Mouse (Mus musculus): Measurements from ENCODE around the gene Strip2. TPM values are rescaled to one million over a fixed set of nuclear protein-coding genes. Genes with fewer than 3 reads are reported as not detected.

Gene Strip2
- polyA plus RNA-seq, 1 experiment from 2014 or later: 0.83 TPM

DNA sequence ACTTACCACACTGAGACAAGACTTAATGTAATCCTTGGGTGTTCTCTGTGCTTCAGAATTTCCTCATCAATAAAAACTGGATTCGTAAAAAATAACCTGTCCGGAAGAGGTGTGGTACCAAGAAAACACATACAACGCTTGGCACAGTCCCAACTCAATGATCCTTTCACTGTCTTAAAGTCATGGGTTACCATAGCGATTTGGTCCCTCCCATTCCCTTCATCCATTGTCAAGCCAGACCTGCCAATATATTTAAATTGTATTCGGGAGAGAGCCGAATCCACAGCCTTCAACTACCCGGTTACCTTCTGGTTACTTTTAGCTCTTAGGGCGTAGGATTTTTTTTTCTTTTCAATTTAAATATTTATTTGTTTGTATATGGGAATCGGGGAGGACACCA is 976 bp upstream of the Strip2 start:
- Histone ChIP-seq H3K36me3 (ENCODE audit: control insufficient read depth, insufficient read depth, low read length) (0 out of 2 replicates have a peak, but pooled peaks cover 2% of the 10 kb centered on the region), H3K4me3 (ENCODE audit: low read depth, low read length) (no peak overlapping the region)

DNA sequence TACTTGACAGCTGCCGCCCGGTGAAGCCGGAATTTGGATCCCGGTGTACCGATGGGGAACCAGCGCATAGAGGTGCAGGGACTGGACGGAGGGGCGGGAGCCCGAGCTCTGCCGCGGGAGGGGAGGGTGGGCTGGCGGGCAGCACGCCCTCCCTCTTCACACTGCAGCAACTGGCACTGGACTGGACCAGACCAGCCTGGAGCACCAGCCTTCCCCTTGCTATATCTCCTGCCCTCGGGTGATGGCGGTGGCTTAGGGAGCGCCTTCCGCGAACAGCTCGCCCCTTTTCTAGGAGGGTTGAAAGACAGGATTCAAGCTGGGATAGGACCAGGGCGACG is 540 bp downstream of the Strip2 start:
- Histone ChIP-seq H3K4me1 (ENCODE audit: control insufficient read depth, insufficient read depth, low read length) (no peaks in the 10 kb centered on the region), H3K36me3 (ENCODE audit: control insufficient read depth, insufficient read depth, low read length) (no peaks in the 10 kb centered on the region), H3K4me2 (peak overlapping the region; percentile 94), H3K4me3 (ENCODE audit: low read depth, low read length) (peak overlapping the region; percentile 61), H3K27ac (ENCODE audit: low read depth, low read length) (no peak overlapping the region), H3K9me3 (ENCODE audit: control insufficient read depth, low read length) (no peaks in the 10 kb centered on the region), H3K27me3 (ENCODE audit: control insufficient read depth, insufficient read depth, low read length) (peaks cover 9% of the 10 kb centered on the region), H3K9ac (ENCODE audit: low read length) (peak overlapping the region; percentile 61)
- ATAC-seq (ENCODE audit: low FRiP score) (peak; percentile 76), DNase-seq (ENCODE audit: low spot score, missing footprints) (no peak)
- under 1% methylated on average over 19 of the region's 21 CpGs for WGBS

More for the DNA sequence above, 976 bp upstream of the Strip2 start:
- peaks cover 9% of the 10 kb centered on the region for H3K27me3 ChIP-seq (ENCODE audit: control insufficient read depth, insufficient read depth, low read length)
- no peak overlapping the region for H3K27ac ChIP-seq (ENCODE audit: low read depth, low read length)
- H3K4me1 ChIP-seq (ENCODE audit: control insufficient read depth, insufficient read depth, low read length): no peaks in the 10 kb centered on the region
- no peak overlapping the region for H3K9ac ChIP-seq (ENCODE audit: low read length)
- DNase-seq (ENCODE audit: low spot score, missing footprints): no peak
- H3K4me2 ChIP-seq: peak overlapping the region; percentile 94
- no peak for ATAC-seq (ENCODE audit: low FRiP score)
- WGBS: 31% methylated on average over 9 of the region's 9 CpGs
- H3K9me3 ChIP-seq (ENCODE audit: control insufficient read depth, low read length): no peaks in the 10 kb centered on the region

GRCm38 (mm10) chr6:29917947-29918346 is 1.1 kb downstream of the Strip2 start:
- Histone ChIP-seq H3K9me3 (ENCODE audit: control insufficient read depth, low read length) (no peaks in the 10 kb centered on the region), H3K27ac (ENCODE audit: low read depth, low read length) (no peak overlapping the region), H3K4me2 (peak overlapping the region; percentile 94; the same call in 1 of the 2 replicates), H3K9ac (ENCODE audit: low read length) (no peak overlapping the region), H3K27me3 (ENCODE audit: control insufficient read depth, insufficient read depth, low read length) (peaks cover 9% of the 10 kb centered on the region), H3K4me1 (ENCODE audit: control insufficient read depth, insufficient read depth, low read length) (no peaks in the 10 kb centered on the region), H3K4me3 (ENCODE audit: low read depth, low read length) (no peak overlapping the region), H3K36me3 (ENCODE audit: control insufficient read depth, insufficient read depth, low read length) (no peaks in the 10 kb centered on the region)
- ATAC-seq (ENCODE audit: low FRiP score): no peak
- WGBS: 33% methylated on average over 4 of the region's 4 CpGs
- DNase-seq (ENCODE audit: low spot score, missing footprints): peak; percentile 86

GRCm38 (mm10) chr6:29923501-29923900 is 6.7 kb downstream of the Strip2 start:
- Histone ChIP-seq H3K4me3 (ENCODE audit: low read depth, low read length) (no peak overlapping the region), H3K9ac (ENCODE audit: low read length) (no peak overlapping the region), H3K27me3 (ENCODE audit: control insufficient read depth, insufficient read depth, low read length) (no peaks in the 10 kb centered on the region; the same call in 1 of the 2 replicates), H3K4me1 (ENCODE audit: control insufficient read depth, insufficient read depth, low read length) (no peaks in the 10 kb centered on the region), H3K9me3 (ENCODE audit: control insufficient read depth, low read length) (no peaks in the 10 kb centered on the region), H3K4me2 (no peak overlapping the region), H3K36me3 (ENCODE audit: control insufficient read depth, insufficient read depth, low read length) (no peaks in the 10 kb centered on the region), H3K27ac (ENCODE audit: low read depth, low read length) (no peak overlapping the region)
- no peak for DNase-seq (ENCODE audit: low spot score, missing footprints)
- WGBS: 88% methylated on average over 4 of the region's 4 CpGs
- no peak for ATAC-seq (ENCODE audit: low FRiP score)

GRCm38 (mm10) chr6:29925594-29926219 is 8.9 kb downstream of the Strip2 start:
- Histone ChIP-seq H3K4me1 (ENCODE audit: control insufficient read depth, insufficient read depth, low read length) (no peaks in the 10 kb centered on the region), H3K36me3 (ENCODE audit: control insufficient read depth, insufficient read depth, low read length) (no peaks in the 10 kb centered on the region), H3K4me2 (no peak overlapping the region), H3K9me3 (ENCODE audit: control insufficient read depth, low read length) (no peaks in the 10 kb centered on the region), H3K27ac (ENCODE audit: low read depth, low read length) (no peak overlapping the region), H3K27me3 (ENCODE audit: control insufficient read depth, insufficient read depth, low read length) (no peaks in the 10 kb centered on the region), H3K9ac (ENCODE audit: low read length) (no peak overlapping the region), H3K4me3 (ENCODE audit: low read depth, low read length) (no peak overlapping the region)
- ATAC-seq (ENCODE audit: low FRiP score) (no peak), DNase-seq (ENCODE audit: low spot score, missing footprints) (no peak)
- WGBS: 80% methylated on average over 6 of the region's 6 CpGs

- H3K4me2 ChIP-seq: no peak overlapping the region
- H3K4me3 ChIP-seq (ENCODE audit: low read depth, low read length): no peak overlapping the region
- no peaks in the 10 kb centered on the region for H3K27me3 ChIP-seq (ENCODE audit: control insufficient read depth, insufficient read depth, low read length)
- H3K9ac ChIP-seq (ENCODE audit: low read length): no peak overlapping the region
- H3K4me1 ChIP-seq (ENCODE audit: control insufficient read depth, insufficient read depth, low read length): no peaks in the 10 kb centered on the region
- no peak for ATAC-seq (ENCODE audit: low FRiP score)
- H3K27ac ChIP-seq (ENCODE audit: low read depth, low read length): no peak overlapping the region
- no peaks in the 10 kb centered on the region for H3K9me3 ChIP-seq (ENCODE audit: control insufficient read depth, low read length)
- no peaks in the 10 kb centered on the region for H3K36me3 ChIP-seq (ENCODE audit: control insufficient read depth, insufficient read depth, low read length)
- DNase-seq (ENCODE audit: low spot score, missing footprints): no peak
Measured at GRCm38 (mm10) chr6:29930087-29930486, 13.3 kb downstream of the Strip2 start.

DNA sequence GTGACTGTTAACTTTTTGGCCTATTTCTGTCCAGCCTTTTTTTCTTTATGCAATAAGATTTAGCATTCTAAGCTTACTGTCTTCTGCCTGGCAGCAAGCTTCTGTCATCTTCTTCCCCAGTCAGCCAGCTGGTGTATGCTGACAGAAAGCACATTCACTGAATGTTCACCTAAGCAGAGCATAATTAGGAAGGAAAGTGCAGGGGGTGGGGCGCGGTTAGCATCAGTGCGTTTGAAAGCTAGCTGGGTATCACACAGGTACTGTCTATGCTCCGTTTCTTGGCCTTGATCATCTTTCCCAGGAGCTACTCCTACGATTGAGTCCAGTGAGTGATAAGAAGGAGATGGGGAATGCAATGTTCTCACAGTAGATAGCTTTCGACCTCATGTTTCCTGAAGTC is 13.9 kb downstream of the Strip2 start:
- H3K27me3 ChIP-seq (ENCODE audit: control insufficient read depth, insufficient read depth, low read length): no peaks in the 10 kb centered on the region
- H3K4me2 ChIP-seq: no peak overlapping the region
- H3K4me3 ChIP-seq (ENCODE audit: low read depth, low read length): no peak overlapping the region
- H3K9ac ChIP-seq (ENCODE audit: low read length): no peak overlapping the region
- 91% methylated on average over 6 of the region's 6 CpGs for WGBS
- H3K27ac ChIP-seq (ENCODE audit: low read depth, low read length): no peak overlapping the region
- no peaks in the 10 kb centered on the region for H3K9me3 ChIP-seq (ENCODE audit: control insufficient read depth, low read length)
- DNase-seq (ENCODE audit: low spot score, missing footprints): no peak
- no peaks in the 10 kb centered on the region for H3K4me1 ChIP-seq (ENCODE audit: control insufficient read depth, insufficient read depth, low read length)
- ATAC-seq (ENCODE audit: low FRiP score): no peak
- H3K36me3 ChIP-seq (ENCODE audit: control insufficient read depth, insufficient read depth, low read length): no peaks in the 10 kb centered on the region

- Histone ChIP-seq H3K9me3 (ENCODE audit: control insufficient read depth, low read length) (no peaks in the 10 kb centered on the region), H3K9ac (ENCODE audit: low read length) (no peak overlapping the region), H3K27ac (ENCODE audit: low read depth, low read length) (no peak overlapping the region), H3K4me3 (ENCODE audit: low read depth, low read length) (no peak overlapping the region), H3K36me3 (ENCODE audit: control insufficient read depth, insufficient read depth, low read length) (no peaks in the 10 kb centered on the region), H3K4me2 (no peak overlapping the region), H3K27me3 (ENCODE audit: control insufficient read depth, insufficient read depth, low read length) (no peaks in the 10 kb centered on the region), H3K4me1 (ENCODE audit: control insufficient read depth, insufficient read depth, low read length) (no peaks in the 10 kb centered on the region)
- ATAC-seq (ENCODE audit: low FRiP score) (no peak), DNase-seq (ENCODE audit: low spot score, missing footprints) (no peak)
- WGBS: 85% methylated on average over 4 of the region's 4 CpGs
Measured at GRCm38 (mm10) chr6:29931181-29931580, 14.4 kb downstream of the Strip2 start.

DNA sequence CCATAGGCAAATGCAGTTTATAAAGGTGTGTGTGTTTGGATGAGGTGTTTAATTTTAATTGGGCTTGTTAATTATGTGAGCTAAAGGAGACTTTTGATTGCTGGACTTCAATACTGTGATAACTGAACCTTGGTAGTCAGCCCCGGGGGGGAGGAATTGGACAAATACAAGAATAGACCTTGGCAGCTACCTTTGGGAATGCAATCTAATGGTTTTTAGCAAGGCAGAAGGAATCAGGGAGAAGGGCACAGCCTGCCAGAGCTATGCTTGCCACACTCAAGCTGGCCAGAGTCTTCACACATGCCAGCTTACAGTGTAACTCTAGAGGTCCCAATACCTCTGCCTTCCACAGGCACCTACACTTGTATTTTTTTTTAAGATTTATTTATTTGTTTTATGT is 18.9 kb downstream of the Strip2 start:
- H3K4me2 ChIP-seq: no peak overlapping the region
- no peak overlapping the region for H3K4me3 ChIP-seq (ENCODE audit: low read depth, low read length)
- no peaks in the 10 kb centered on the region for H3K36me3 ChIP-seq (ENCODE audit: control insufficient read depth, insufficient read depth, low read length)
- H3K4me1 ChIP-seq (ENCODE audit: control insufficient read depth, insufficient read depth, low read length): no peaks in the 10 kb centered on the region
- DNase-seq (ENCODE audit: low spot score, missing footprints) (no peak), ATAC-seq (ENCODE audit: low FRiP score) (no peak)
- H3K27me3 ChIP-seq (ENCODE audit: control insufficient read depth, insufficient read depth, low read length): no peaks in the 10 kb centered on the region
- H3K9ac ChIP-seq (ENCODE audit: low read length): no peak overlapping the region
- no peak overlapping the region for H3K27ac ChIP-seq (ENCODE audit: low read depth, low read length)
- no peaks in the 10 kb centered on the region for H3K9me3 ChIP-seq (ENCODE audit: control insufficient read depth, low read length)
- 89% methylated on average over 1 of the region's 1 CpGs for WGBS
